Comparison of ENCODE assay signal across 22 mouse cellular contexts in genomic region chr11:78505430-78505829, GRCm38 (mm10). TPM values are rescaled to one million over a fixed set of nuclear protein-coding genes. Genes with fewer than 3 reads are reported as not detected.
"Had no signal": no experiment of that assay in that cellular context is flagged by ENCODE, and none has a peak within 500 bp of the region (broad histone marks: within the 10 kb centered on the region; RNA-seq: fewer than 3 reads in every experiment).

No protein-coding gene starts in this region.

- H3K27ac ChIP-seq: neural tube, embryonic 15.5 days; stomach, embryonic 15.5 days; stomach, postnatal 0 days had no signal

- H3K9me3 ChIP-seq: neural tube, embryonic 15.5 days; stomach, embryonic 15.5 days had no signal

- DNase-seq: retina, postnatal 1 day; right cerebral cortex, adult 18-20 months; right cerebral cortex, postnatal 14 days; right cerebral cortex, postnatal 25 days; right cerebral cortex, postnatal 4 days; spleen, adult 18-20 months; thymus, adult 18-20 months; thymus, adult 2 months; thymus, postnatal 14 days; thymus, postnatal 25 days; thymus, postnatal 36 days; thymus, postnatal 4 days had no signal

- H3K4me2 ChIP-seq: neural tube, embryonic 15.5 days; stomach, embryonic 15.5 days had no signal

- H3K9ac ChIP-seq: neural tube, embryonic 15.5 days; stomach, embryonic 15.5 days had no signal

- H3K4me1 ChIP-seq: neural tube, embryonic 15.5 days; stomach, embryonic 15.5 days had no signal

- H3K4me3 ChIP-seq: neural tube, embryonic 15.5 days; stomach, embryonic 15.5 days had no signal

RNA-seq across cellular contexts. Expression of gene Sebox, which starts 2.2 kb away (rescaled TPM):
- total RNA-seq: neutrophil, adult 5-6 weeks had no signal
- polyA plus RNA-seq: neural tube, embryonic 14.5 days; small intestine, adult 2 months; spleen, adult 2 months; stomach, embryonic 14.5 days; stomach, embryonic 15.5 days; testis, adult 2 months; urinary bladder, adult 2 months had no signal

RNA-seq across cellular contexts. Expression of gene Vtn, which starts 6.5 kb away (rescaled TPM):
- total RNA-seq: neutrophil, adult 5-6 weeks had no signal
